Mouse (Mus musculus): ENCODE data around the gene Nudt21.
"Not testable (repeated sequence)": the region's sequence is repeated elsewhere in the genome, so short reads cannot be mapped to it uniquely, and the experiment has no call there.

- TF ChIP-seq CTCF (IDR thresholded peaks at IDR 0.05; ENCODE audit: insufficient read depth, low read depth, low read length) = not testable (repeated sequence)
- peak; percentile 11; the same call in 1 of the 2 replicates for TF ChIP-seq POLR2A (IDR thresholded peaks at IDR 0.05; ENCODE audit: insufficient read depth, low read depth, low read length)
These were observed 290 bp downstream of the Nudt21 start for GRCm38 (mm10) chr8:94036541-94036940.

All from olfactory bulb, adult 2 months (tissue).